Mouse (Mus musculus) lung, embryonic 15.5 days (tissue): ENCODE data around the gene Rab5if. TPM values are rescaled to one million over a fixed set of nuclear protein-coding genes. Genes with fewer than 3 reads are reported as not detected.
A peak's percentile ranks its signal among the peaks of the same experiment; 100 is the strongest.
"Not testable (repeated sequence)": the region's sequence is repeated elsewhere in the genome, so short reads cannot be mapped to it uniquely, and the experiment has no call there.

Experiments
- ATAC-seq: fragments of 200-750 bp; cut with Nextera tagmentation; 2 replicates; pipeline ENCODE4 v1.8.0; 2017; ENCODE audit warnings: moderate number of reproducible peaks, borderline replicate concordance; ENCODE audit not compliant: low FRiP score, low TSS enrichment; ENCODE audit errors: extremely low read depth
- H3K27ac ChIP-seq: fragments of 300-500 bp; sonication (generic); 2 replicates; pipeline ENCODE4 v1.5.1; 2015; ENCODE audit warnings: moderate library complexity, mild to moderate bottlenecking, inconsistent platforms
- H3K27me3 ChIP-seq: fragments of 300-500 bp; sonication (generic); 2 replicates; pipeline ENCODE4 v1.6.1; 2015; ENCODE audit warnings: inconsistent platforms
- H3K36me3 ChIP-seq: fragments of 300-500 bp; sonication (generic); 2 replicates; pipeline ENCODE4 v1.6.1; 2015; ENCODE audit warnings: inconsistent platforms
- H3K4me1 ChIP-seq: fragments of 300-500 bp; sonication (generic); 2 replicates; pipeline ENCODE4 v1.6.1; 2015; ENCODE audit warnings: inconsistent platforms
- H3K4me2 ChIP-seq: fragments of 300-500 bp; sonication (generic); 2 replicates; pipeline ENCODE4 v1.6.1; 2015; ENCODE audit warnings: inconsistent platforms, mild to moderate bottlenecking, moderate library complexity
- H3K4me3 ChIP-seq: fragments of 300-500 bp; sonication (generic); 2 replicates; pipeline ENCODE4 v1.5.1; 2015; ENCODE audit warnings: mild to moderate bottlenecking, inconsistent platforms
- H3K9ac ChIP-seq: fragments of 300-500 bp; sonication (generic); 2 replicates; pipeline ENCODE4 v1.6.1; 2015; ENCODE audit warnings: inconsistent platforms
- H3K9me3 ChIP-seq: fragments of 300-500 bp; sonication (generic); 2 replicates; pipeline ENCODE4 v1.6.1; 2016; ENCODE audit warnings: inconsistent platforms
- WGBS: fragments of 180-500 bp; shearing (Covaris S2); methylation state at CpG from one replicate; pipeline ENCODE4 v1.1.7; 2015; 5-methylcytosine and 5-hydroxymethylcytosine counted together
- polyA plus RNA-seq: library from polyadenylated mRNA; unstranded; fragments of >200 nt; fragmentation: Nextera tagmentation; extraction: Ambion mirVana; gene quantifications from 2 replicates; pipeline ENCODE4 v1.2.1, GENCODE M21; 2015

Rab5if gene
- polyA plus RNA-seq, 1 experiment from 2014 or later, result 186 TPM

GRCm38 (mm10) chr2:156894496-156895265 is 31.8 kb downstream of the Rab5if start:
- H3K27me3 ChIP-seq, result no peaks in the 10 kb centered on the region
- no peak overlapping the region for H3K4me3 ChIP-seq
- H3K36me3 ChIP-seq, result no peaks in the 10 kb centered on the region
- H3K4me1 ChIP-seq, result peaks cover 14% of the 10 kb centered on the region; the same call in 1 of the 2 replicates
- no peak overlapping the region for H3K27ac ChIP-seq
- H3K9ac ChIP-seq, result no peak overlapping the region
- H3K9me3 ChIP-seq, result no peaks in the 10 kb centered on the region
- WGBS, result 46% methylated on average over 15 of the region's 15 CpGs
- no peak for ATAC-seq
- no peak overlapping the region for H3K4me2 ChIP-seq

DNA sequence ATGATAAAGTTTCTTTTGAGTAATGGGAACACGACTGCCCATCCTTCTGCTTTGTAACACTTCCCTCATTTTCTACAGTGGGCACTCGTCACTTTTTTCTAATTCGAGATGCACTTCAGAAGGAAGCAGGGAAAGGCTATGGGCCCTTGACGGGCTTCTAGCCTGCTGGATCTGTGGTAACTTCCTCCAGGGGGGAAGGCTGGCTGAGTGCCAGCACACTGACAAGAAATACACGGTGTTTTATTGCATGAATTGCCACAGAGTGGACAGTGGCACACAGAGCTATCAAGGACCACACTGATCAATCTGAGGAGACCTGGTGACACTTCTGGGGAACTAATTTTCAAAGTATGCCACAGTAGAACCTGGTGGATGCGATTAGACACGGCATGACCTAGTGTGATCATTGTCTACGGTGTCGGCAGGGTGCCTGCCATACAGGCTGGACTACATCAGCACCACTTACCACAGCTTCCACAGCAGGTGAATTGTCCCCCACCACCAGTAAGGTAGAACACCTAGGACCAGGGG is 33.5 kb downstream of the Rab5if start:
- no peak overlapping the region for H3K4me3 ChIP-seq
- H3K4me2 ChIP-seq, result no peak overlapping the region
- H3K27ac ChIP-seq, result no peak overlapping the region
- 50% methylated on average over 9 of the region's 9 CpGs for WGBS
- no peaks in the 10 kb centered on the region for H3K36me3 ChIP-seq
- no peak for ATAC-seq
- H3K9ac ChIP-seq, result no peak overlapping the region
- no peaks in the 10 kb centered on the region for H3K27me3 ChIP-seq
- H3K9me3 ChIP-seq, result no peaks in the 10 kb centered on the region
- peaks cover 14% of the 10 kb centered on the region; the same call in 1 of the 2 replicates for H3K4me1 ChIP-seq

GRCm38 (mm10) chr2:156897034-156897433 is 34.1 kb downstream of the Rab5if start:
- Histone ChIP-seq H3K4me3 (no peak overlapping the region), H3K4me2 (no peak overlapping the region), H3K27me3 (no peaks in the 10 kb centered on the region), H3K4me1 (peaks cover 14% of the 10 kb centered on the region; the same call in 1 of the 2 replicates), H3K9ac (no peak overlapping the region), H3K9me3 (no peaks in the 10 kb centered on the region), H3K36me3 (no peaks in the 10 kb centered on the region), H3K27ac (no peak overlapping the region)
- 78% methylated on average over 9 of the region's 9 CpGs for WGBS
- no peak for ATAC-seq

GRCm38 (mm10) chr2:156898374-156898773 is 35.4 kb downstream of the Rab5if start:
- no peak overlapping the region for H3K27ac ChIP-seq
- no peak for ATAC-seq
- no peak overlapping the region for H3K4me2 ChIP-seq
- H3K9me3 ChIP-seq, result no peaks in the 10 kb centered on the region
- 42% methylated on average over 4 of the region's 4 CpGs for WGBS
- H3K4me3 ChIP-seq, result no peak overlapping the region
- no peaks in the 10 kb centered on the region for H3K36me3 ChIP-seq
- H3K9ac ChIP-seq, result no peak overlapping the region
- no peaks in the 10 kb centered on the region for H3K27me3 ChIP-seq
- peaks cover 14% of the 10 kb centered on the region; the same call in 1 of the 2 replicates for H3K4me1 ChIP-seq

DNA sequence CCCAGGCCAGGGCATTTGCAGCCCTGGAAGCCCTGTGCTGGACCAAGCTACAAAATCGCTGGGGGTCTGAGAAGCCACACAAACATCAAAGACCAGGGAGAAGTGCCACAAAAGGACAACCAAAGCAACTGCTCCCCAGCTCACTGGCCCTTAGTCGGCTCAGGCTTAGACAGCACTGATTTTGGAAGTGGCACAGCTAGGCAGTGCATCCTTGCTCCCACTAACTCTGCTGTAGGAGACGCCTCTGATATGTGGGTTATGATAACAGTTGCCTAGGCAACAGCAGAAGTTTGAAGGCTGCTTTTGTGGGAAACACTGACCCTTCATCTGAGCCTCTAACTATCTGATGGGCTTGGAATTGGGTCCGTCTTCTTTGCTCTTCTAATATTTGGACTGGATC is 36.3 kb downstream of the Rab5if start:
- Histone ChIP-seq H3K4me3 (no peak overlapping the region), H3K9me3 (no peaks in the 10 kb centered on the region), H3K27ac (no peak overlapping the region), H3K27me3 (no peaks in the 10 kb centered on the region), H3K4me1 (peaks cover 14% of the 10 kb centered on the region; the same call in 1 of the 2 replicates), H3K4me2 (no peak overlapping the region), H3K9ac (no peak overlapping the region), H3K36me3 (no peaks in the 10 kb centered on the region)
- 39% methylated on average over 4 of the region's 4 CpGs for WGBS
- ATAC-seq, result no peak

DNA sequence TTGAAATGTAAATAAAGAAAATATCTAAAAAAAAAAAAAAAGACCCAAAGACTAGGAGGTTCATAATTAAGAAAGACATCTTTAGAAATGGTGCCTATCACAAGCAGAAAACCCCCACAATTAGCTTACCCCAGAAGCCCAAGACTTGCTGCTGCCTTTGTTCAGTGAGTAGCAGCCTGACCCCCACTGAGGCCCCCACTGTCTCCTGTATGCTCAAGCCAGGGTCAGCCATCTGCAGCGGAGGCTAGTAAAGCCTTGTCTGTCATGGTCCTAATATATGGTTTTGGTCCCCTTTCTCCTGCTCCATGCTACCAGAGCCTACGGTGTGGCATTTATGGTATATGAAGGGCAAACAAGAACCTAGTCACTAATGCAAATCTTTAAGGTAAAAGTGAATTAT is 38.4 kb downstream of the Rab5if start:
- no peak overlapping the region for H3K27ac ChIP-seq
- H3K4me1 ChIP-seq, result peaks cover 9% of the 10 kb centered on the region
- H3K4me3 ChIP-seq, result no peak overlapping the region
- no peaks in the 10 kb centered on the region for H3K27me3 ChIP-seq
- H3K9me3 ChIP-seq, result no peaks in the 10 kb centered on the region
- WGBS, result 76% methylated on average over 2 of the region's 2 CpGs
- no peak overlapping the region for H3K4me2 ChIP-seq
- ATAC-seq, result no peak
- no peak overlapping the region for H3K9ac ChIP-seq
- no peaks in the 10 kb centered on the region for H3K36me3 ChIP-seq

DNA sequence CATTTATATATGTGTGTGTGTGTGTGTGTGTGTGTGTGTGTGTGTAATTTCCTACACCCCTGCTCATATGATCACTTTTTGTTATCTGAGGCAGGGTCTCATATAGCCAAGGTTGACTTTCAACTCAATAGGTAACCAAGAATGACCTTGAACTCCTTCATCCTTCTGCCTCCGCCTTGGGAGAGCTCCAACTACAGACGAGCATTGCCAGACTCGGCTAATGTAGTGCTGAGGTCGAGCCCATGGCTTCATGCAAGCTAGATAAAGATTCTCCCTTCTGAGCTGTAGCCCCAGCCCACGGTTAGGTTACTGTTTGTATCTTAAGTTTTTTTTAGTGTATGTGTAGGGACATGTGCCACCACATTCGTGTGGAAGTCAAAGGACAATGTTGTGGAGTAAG is 39.0 kb downstream of the Rab5if start:
- 55% methylated on average over 6 of the region's 6 CpGs for WGBS
- Histone ChIP-seq H3K36me3 (no peaks in the 10 kb centered on the region), H3K27ac (no peak overlapping the region), H3K9me3 (no peaks in the 10 kb centered on the region), H3K27me3 (no peaks in the 10 kb centered on the region), H3K4me3 (no peak overlapping the region), H3K4me1 (peaks cover 8% of the 10 kb centered on the region), H3K9ac (no peak overlapping the region), H3K4me2 (no peak overlapping the region)
- no peak for ATAC-seq

- not testable (repeated sequence) for H3K36me3 ChIP-seq, H3K4me1 ChIP-seq, H3K27me3 ChIP-seq, H3K4me3 ChIP-seq, H3K9me3 ChIP-seq, ATAC-seq, H3K4me2 ChIP-seq, H3K9ac ChIP-seq, H3K27ac ChIP-seq
- 69% methylated on average over 4 of the region's 4 CpGs for WGBS
Observed at GRCm38 (mm10) chr2:156902411-156902810, 39.5 kb downstream of the Rab5if start.

DNA sequence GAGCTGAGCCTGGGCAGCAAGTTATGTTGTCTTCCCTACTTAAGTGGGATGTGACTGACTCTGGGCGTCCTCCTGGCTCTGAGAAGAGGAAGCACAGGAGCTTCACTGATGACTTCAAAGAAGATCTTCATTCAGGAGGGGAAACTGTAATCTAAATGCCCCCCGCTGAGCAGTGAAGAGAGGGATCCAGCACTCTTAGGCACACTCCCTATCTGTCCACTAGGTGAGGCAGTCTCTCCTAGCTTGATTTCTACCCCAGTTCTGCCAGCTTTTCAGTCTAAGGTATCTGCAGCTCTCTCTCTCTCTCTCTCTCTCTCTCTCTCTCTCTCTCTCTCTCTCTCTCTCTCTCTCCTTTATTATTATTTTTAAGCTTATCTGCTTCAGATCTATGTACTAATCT is 40.4 kb downstream of the Rab5if start:
- Histone ChIP-seq H3K4me2 (no peak overlapping the region), H3K27me3 (no peaks in the 10 kb centered on the region), H3K9me3 (no peaks in the 10 kb centered on the region), H3K9ac (no peak overlapping the region), H3K4me1 (peaks cover 4% of the 10 kb centered on the region; the same call in 1 of the 2 replicates), H3K36me3 (no peaks in the 10 kb centered on the region), H3K27ac (no peak overlapping the region), H3K4me3 (no peak overlapping the region)
- 25% methylated on average over 2 of the region's 2 CpGs for WGBS
- no peak for ATAC-seq

DNA sequence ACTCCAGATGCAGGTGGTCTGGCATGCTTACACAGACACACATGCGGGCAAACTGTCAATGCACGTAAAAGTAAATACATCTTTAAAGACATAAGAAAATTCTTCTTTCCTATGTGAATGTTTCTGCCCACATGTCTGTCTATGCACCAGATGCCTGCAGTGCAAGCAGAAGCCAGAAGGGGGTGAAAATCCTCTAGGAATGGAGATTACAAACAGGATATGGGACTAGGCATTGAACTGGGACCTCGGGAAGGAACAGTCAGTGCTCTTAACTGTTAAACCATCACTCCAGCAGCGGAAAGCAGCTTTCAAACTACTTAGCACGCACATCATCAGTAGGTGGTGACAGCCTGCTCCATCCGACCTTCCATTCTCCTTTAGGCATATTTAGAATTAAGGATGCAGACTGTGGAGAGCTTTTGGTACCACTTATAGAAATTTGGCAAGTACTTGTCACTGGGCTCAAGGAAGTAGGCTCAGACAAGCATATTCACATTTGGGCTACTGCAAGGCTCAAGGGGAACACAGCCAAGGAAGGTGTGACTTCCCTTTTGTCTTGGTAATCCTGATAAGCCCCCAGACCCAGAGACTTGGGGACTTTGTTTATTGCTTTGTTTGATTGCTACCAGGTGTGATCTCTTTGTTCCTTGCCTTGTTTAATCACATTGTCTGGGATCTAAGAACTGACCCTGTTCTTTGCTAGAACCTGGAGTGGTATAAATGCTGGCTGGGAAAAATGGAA is 42.2 kb downstream of the Rab5if start:
- WGBS, result 11% methylated on average over 6 of the region's 6 CpGs

DNA sequence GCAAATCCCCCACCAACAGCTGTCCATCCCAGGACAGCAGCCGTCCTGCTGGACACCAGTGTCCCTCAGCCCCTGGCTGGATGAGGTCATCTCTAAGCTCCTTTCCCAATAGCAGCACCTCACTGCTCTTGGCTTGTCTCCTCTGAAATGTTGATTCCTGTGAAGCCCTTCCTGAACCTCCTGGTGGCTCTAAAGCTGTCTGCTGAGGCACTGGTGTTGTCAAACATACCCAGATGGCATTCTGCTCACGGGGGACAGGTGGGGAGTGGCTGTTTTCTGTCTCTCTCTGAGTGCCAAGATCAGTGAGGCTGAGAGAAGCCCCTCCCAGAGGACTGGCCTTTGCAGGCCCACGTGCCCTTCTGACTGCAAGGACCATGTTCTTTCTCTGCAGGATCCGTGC is 43.0 kb downstream of the Rab5if start:
- not testable (repeated sequence) for H3K9me3 ChIP-seq, H3K27ac ChIP-seq, H3K4me3 ChIP-seq, H3K9ac ChIP-seq, H3K36me3 ChIP-seq, H3K4me2 ChIP-seq, H3K4me1 ChIP-seq, ATAC-seq, H3K27me3 ChIP-seq
- 30% methylated on average over 4 of the region's 4 CpGs for WGBS

More for the DNA sequence above, 42.2 kb downstream of the Rab5if start:
- Histone ChIP-seq H3K4me2 (no peak overlapping the region), H3K4me3 (no peak overlapping the region), H3K9ac (no peak overlapping the region), H3K36me3 (no peaks in the 10 kb centered on the region), H3K4me1 (peaks cover 4% of the 10 kb centered on the region; the same call in 1 of the 2 replicates), H3K27me3 (no peaks in the 10 kb centered on the region), H3K9me3 (no peaks in the 10 kb centered on the region), H3K27ac (no peak overlapping the region)
- peak; percentile 31; the same call in 1 of the 2 replicates for ATAC-seq

- no peak overlapping the region for H3K4me2 ChIP-seq
- no peaks in the 10 kb centered on the region for H3K36me3 ChIP-seq
- H3K9me3 ChIP-seq, result no peaks in the 10 kb centered on the region
- 46% methylated on average over 5 of the region's 5 CpGs for WGBS
- H3K27me3 ChIP-seq, result no peaks in the 10 kb centered on the region
- no peak overlapping the region for H3K9ac ChIP-seq
- ATAC-seq, result no peak
- H3K4me1 ChIP-seq, result no peaks in the 10 kb centered on the region
- no peak overlapping the region for H3K27ac ChIP-seq
- no peak overlapping the region for H3K4me3 ChIP-seq
Observed at GRCm38 (mm10) chr2:156913191-156913590, 50.3 kb downstream of the Rab5if start.
